Mouse (Mus musculus): Measurements from ENCODE around the gene Pgap2.

- TF ChIP-seq CTCF (conservative IDR thresholded peaks at IDR 0.05 in 1 of 2, IDR thresholded peaks at IDR 0.05 in 1 of 2; ENCODE audit: low read depth in 2 of 2, low read length in 2 of 2) (no peak), SMC3 (IDR thresholded peaks at IDR 0.05; ENCODE audit: low read depth, low read length) (no peak), MAFK (IDR thresholded peaks at IDR 0.05; ENCODE audit: insufficient replicate concordance, low read length) (no peak), POLR2A (IDR thresholded peaks at IDR 0.05; ENCODE audit: low read depth, low read length) (no peak), MXI1 (IDR thresholded peaks at IDR 0.05; ENCODE audit: low read depth, low read length) (no peak), EP300 (IDR thresholded peaks at IDR 0.05; ENCODE audit: low read length) (no peak), GABPA (IDR thresholded peaks at IDR 0.05; ENCODE audit: insufficient replicate concordance, low read depth, low read length) (no peak), NELFE (IDR thresholded peaks at IDR 0.05; ENCODE audit: low read depth, low read length) (no peak)
Observed at GRCm38 (mm10) chr7:102222830-102223556, 13.0 kb downstream of the Pgap2 start.
